In the genomic region with DNA sequence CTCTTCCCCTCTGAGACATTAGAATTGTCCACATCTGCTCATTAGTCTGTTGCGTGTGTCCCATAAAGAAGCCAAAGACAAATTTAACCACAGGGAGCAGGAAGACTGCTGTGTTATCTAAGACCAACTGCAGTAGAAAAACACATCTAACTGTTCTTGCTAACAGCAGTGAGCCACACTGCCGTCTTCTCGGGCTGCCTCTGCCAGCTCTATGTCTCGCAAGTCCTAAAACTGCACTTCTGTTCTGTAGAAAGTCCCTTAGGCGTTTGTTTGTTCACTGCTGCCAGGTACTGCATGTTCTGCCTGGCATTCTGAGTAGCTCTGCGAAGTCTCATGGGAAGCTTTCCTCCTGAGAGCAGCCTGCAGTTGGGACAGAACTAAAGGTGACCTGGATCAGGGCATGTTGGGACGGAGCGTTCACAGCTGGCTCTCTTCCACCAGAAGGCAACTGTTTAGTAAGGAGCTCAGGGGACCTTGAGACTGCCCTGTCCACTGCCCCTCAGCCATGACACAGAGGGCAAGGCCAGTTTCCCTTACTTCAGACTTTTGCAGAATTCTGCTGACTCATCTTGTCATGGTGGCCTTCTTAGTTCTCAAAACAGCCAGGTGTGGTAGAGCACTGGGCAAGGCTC, we compare ENCODE assay signal across 11 mouse cellular contexts.
DNase-seq lines count a peak whose midpoint lies in the region; ATAC-seq and TF ChIP-seq lines count a peak whose summit lies in the region.
"Had no signal": no experiment of that assay in that cellular context is flagged by ENCODE, and none has a peak within 500 bp of the region (broad histone marks: within the 10 kb centered on the region; RNA-seq: fewer than 3 reads in every experiment).

No protein-coding gene starts in this region.

- H3K4me1 ChIP-seq in lung, postnatal 0 days (ENCODE audit: insufficient read depth, low read depth, low read length), result no peaks in the 10 kb centered on the region
- H3K4me1 ChIP-seq: limb, embryonic 10.5 days had no signal

- no peak for DNase-seq in lung, postnatal 0 days (ENCODE audit: low spot score)
- no peak for DNase-seq in lung, postnatal 14 days
- DNase-seq in adrenal gland, postnatal 10 days, result peak; percentile 71
- DNase-seq in fat pad, adult 2 months (ENCODE audit: extremely low read depth, low read depth, low spot score), result peak; percentile 89
- DNase-seq in kidney, postnatal 36 days, result peak; percentile 69 to 73
- no peak for DNase-seq in spleen, postnatal 36 days (ENCODE audit: low spot score in 2 of 2)
- no peak for DNase-seq in right cerebral cortex, postnatal 14 days
- DNase-seq: right cerebral cortex, postnatal 4 days; thymus, postnatal 14 days had no signal

- no peaks in the 10 kb centered on the region for H3K9me3 ChIP-seq in lung, postnatal 0 days (ENCODE audit: low read length)
- H3K9me3 ChIP-seq: limb, embryonic 10.5 days had no signal

- H3K4me2 ChIP-seq in lung, postnatal 0 days (replicated peaks; ENCODE audit: low read depth, low read length), result no peak overlapping the region

- peak; percentile 32; the same call in 1 of the 2 replicates for ATAC-seq in lung, postnatal 0 days

- H3K9ac ChIP-seq in lung, postnatal 0 days (replicated peaks; ENCODE audit: low read depth), result no peak overlapping the region

- no peaks in the 10 kb centered on the region for H3K36me3 ChIP-seq in lung, postnatal 0 days (ENCODE audit: insufficient read depth, low read length)
- H3K36me3 ChIP-seq: limb, embryonic 10.5 days had no signal

- TF ChIP-seq CTCF in lung, postnatal 0 days (IDR thresholded peaks at IDR 0.05), result no peak

- TF ChIP-seq EP300 in lung, postnatal 0 days (IDR thresholded peaks at IDR 0.05), result no peak

- 58% methylated on average over 8 of the region's 8 CpGs for WGBS in lung, postnatal 0 days

- no peaks in the 10 kb centered on the region for H3K27me3 ChIP-seq in lung, postnatal 0 days (replicated peaks; ENCODE audit: insufficient read depth, low read length)

- no peak overlapping the region for H3K4me3 ChIP-seq in lung, postnatal 0 days (ENCODE audit: low read depth, low read length)
- H3K4me3 ChIP-seq: limb, embryonic 10.5 days had no signal

- H3K27ac ChIP-seq in lung, postnatal 0 days (ENCODE audit: low read length), result no peak overlapping the region
- H3K27ac ChIP-seq: limb, embryonic 10.5 days; macrophage had no signal

Comparison
In these comparisons a context has a peak if more than half of its experiments do, and no peak if none do; other contexts are left out.
1. DNase-seq: peak in adrenal gland, postnatal 10 days (single experiment), fat pad, adult 2 months (single experiment) and kidney, postnatal 36 days (2 of 2); none in lung, postnatal 0 days (single experiment), lung, postnatal 14 days (single experiment), spleen, postnatal 36 days (0 of 2) and right cerebral cortex, postnatal 14 days (single experiment).